Mouse (Mus musculus): ENCODE measurements around the gene Ano6.
A peak's percentile ranks its signal among the peaks of the same experiment; 100 is the strongest.
"Not testable (repeated sequence)": the region's sequence is repeated elsewhere in the genome, so short reads cannot be mapped to it uniquely, and the experiment has no call there.

The Ano6 gene

GRCm38 (mm10) chr15:95827465-95827971 is 36.9 kb downstream of the Ano6 start:
- DNase-seq (ENCODE audit: low spot score in 2 of 2) = no peak

DNA sequence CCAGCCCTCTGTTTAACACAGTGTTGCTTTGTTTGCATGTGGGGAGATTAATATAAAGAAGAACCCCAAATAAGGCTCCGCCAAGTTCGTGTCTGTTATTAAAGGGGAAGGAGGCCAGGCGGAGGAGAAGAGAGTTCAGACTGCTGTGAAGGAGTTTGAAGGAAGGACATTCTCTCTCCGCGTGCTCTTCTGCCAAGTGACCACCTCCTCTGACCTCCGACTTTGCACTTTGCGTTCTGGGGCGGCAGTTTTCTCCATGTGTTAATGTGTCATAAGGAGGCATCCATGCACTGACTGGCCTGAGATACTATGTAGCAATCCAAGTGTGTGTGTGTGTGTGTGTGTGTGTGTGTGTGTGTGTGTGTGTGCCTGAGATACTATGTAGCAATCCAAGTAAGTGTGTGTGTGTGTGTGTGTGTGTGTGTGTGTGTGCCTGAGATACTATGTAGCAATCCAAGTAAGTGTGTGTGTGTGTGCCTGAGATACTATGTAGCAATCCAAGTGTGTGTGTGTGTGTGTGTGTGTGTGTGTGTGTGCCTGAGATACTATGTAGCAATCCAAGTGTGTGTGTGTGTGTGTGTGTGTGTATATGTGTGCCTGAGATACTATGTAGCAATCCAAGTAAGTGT is 37.5 kb downstream of the Ano6 start:
- not testable (repeated sequence) for DNase-seq (ENCODE audit: low spot score in 2 of 2)

DNA sequence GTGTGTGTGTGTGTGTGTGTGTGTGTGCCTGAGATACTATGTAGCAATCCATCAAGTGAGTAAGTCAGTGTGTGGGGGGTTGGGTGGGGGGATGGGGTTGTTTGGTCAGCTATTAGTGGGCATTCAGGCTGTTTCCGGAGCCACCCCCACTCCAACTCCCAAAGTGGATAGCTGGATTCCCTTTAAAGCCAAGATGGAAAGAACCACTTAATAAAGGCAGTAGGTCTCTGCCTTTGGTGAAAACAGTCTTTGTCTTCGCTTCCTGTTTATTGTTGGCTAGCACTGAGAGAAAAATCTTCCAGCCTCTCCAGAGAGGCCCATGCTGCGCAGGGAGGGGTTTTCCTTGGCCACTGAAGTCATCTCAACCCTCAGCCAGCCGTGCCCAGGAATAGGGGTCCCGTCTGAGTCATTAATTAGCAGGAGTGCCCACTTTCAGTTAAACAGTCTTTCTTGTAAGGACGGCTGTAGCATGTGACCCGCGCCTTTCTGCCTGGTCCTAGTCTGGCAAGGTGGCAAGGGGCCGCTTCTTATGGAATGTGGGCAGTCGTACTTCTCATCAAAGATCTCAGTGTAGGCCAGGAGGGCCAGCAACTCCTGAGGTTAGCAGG is 38.1 kb downstream of the Ano6 start:
- DNase-seq (ENCODE audit: low spot score in 2 of 2) = no peak

GRCm38 (mm10) chr15:95829553-95830205 is 39.0 kb downstream of the Ano6 start:
- no peak for DNase-seq (ENCODE audit: low spot score in 2 of 2)

GRCm38 (mm10) chr15:95830206-95830560 is 39.5 kb downstream of the Ano6 start:
- no peak for DNase-seq (ENCODE audit: low spot score in 2 of 2)

DNA sequence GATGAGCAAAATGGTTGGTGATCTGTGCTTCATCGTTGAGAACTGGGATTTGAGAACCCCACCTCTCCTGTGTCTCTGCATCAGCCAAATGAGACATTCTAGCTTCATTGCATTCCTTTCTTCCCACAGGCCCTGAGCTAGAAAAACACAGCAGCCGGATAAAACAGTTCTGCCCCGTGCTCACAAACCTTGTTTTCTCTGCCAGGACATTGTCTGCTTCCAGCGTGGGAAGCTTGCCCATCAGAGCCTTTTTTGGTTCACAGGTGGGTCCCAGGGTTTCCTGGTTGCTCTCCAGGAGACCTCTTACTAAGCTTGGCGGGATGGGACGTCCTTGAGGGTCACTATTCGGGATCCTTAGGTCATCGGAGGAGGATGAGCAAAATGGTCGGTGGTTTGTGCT is 42.6 kb downstream of the Ano6 start:
- no peak for DNase-seq (ENCODE audit: low spot score in 2 of 2)

- no peak for DNase-seq (ENCODE audit: low spot score in 2 of 2)
These were observed 45.4 kb downstream of the Ano6 start for GRCm38 (mm10) chr15:95836077-95836476.

DNA sequence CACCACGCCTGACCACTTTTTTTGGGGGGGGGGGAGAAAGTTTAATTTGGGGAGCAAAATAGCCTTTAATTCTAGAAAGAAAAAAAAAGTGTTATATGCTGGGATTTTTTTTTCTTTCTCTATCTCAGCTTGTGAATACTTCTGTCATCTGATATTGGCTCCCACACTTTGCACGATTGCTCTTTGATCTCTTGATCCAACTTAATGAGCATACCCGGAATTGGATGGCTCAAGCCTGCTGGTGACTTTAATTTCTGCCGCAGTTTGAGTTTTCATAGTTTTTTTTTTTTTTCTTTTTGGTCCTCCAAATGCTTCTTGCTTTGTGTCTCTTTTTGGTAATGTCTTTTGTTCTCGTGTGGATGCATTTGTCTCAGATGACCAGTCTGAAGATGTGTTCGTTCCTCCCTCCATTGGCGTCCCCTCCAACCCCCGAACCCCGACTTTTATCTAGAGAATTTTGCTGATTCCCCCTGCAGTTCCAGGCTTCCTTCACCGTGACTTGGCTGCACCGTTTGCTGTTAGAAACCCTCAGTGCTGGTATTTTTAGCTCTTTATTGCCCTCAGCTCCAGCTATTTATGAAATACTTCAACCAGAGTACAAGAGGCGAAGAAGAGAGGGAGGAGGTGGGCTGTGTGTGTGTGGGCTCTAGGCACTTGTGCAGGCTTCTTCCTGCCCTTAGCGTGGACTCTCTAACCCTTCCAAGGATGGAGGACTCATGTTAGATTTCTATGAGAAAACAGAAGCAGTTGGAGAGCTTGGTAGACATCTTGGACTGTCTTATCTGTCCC is 46.2 kb downstream of the Ano6 start:
- DNase-seq (ENCODE audit: low spot score in 2 of 2) = no peak

DNA sequence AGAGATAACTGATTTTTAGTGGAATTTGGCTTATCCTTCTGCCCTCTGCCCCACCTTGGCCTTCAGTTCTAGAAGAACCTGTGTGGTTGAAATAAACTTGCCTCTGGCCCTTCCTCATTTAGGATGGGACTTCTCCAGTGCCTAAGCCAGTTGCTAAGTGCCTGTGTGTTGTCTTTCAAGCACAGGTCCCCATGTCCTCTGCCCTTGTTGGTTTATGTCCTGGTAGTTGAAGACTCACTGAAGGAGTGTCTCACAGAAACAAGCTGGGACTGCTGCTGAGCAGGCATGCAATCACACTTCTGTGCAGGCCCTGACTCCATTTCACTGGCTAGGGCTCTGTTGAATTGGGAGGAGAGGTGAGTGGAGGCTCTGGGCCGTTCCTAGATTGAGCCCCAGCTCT is 46.9 kb downstream of the Ano6 start:
- no peak for DNase-seq (ENCODE audit: low spot score in 2 of 2)

GRCm38 (mm10) chr15:95838171-95839020 is 47.8 kb downstream of the Ano6 start:
- no peak for DNase-seq (ENCODE audit: low spot score in 2 of 2)

DNA sequence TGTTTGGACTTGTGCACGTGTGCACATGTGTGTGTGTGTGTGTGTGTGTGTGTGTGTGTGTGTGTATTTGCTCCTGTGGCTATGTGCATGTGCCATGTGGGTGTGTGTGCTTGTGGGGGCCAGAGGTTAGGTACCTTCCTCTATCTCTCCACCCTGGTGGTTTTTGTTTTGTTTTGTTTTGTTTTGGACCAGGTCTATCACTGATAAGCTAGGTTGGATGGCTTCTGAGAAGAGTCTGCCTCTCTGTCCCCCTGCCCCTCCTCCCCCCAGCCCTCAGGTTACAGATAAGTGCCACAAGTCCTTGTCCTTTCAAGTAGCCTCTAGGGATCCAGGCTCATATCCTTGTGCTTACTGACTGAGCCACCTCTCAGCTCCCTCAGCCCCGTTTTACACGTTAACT is 49.1 kb downstream of the Ano6 start:
- no peak for DNase-seq (ENCODE audit: low spot score in 2 of 2)

DNA sequence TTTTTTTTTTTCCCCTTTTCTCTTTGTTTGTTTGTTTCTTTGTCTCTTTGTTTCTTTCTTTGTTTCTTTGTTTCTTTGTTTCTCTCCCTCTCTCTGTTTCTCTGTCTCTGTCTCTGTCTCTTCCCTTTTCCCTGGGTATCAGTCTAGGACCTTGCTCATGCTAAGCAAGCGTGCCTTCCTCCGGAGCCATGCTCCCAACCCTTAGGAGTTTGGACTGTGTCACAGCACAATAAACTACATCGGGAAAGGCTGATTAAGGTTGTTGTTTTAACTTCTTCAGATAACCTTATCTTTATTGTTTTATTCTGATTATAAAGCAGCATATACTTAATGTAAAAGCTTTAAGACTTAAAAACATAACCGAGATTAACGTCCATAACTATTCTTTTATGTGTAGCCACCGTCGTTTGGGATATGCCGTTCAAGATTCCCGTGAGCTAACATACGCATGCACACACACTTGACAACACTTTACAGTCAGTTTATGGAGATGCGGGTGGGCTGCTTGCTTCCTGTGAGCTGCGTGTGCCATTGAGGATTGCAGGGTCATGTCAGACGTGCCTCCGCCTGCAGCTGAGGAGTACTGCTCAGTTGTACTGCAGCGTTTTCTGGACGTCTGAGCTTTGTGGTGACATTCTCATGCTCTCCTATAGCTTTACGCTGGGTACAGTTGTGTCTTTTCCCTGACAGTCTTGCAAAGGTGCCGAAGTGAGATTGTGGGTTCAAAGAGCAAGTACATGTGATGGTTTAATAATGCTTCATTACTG is 52.7 kb downstream of the Ano6 start:
- no peak for DNase-seq (ENCODE audit: low spot score in 2 of 2)

GRCm38 (mm10) chr15:95844412-95844811 is 53.8 kb downstream of the Ano6 start:
- DNase-seq (ENCODE audit: low spot score in 2 of 2) = no peak

- no peak for DNase-seq (ENCODE audit: low spot score in 2 of 2)
These were observed 55.5 kb downstream of the Ano6 start for GRCm38 (mm10) chr15:95846102-95846501.

DNA sequence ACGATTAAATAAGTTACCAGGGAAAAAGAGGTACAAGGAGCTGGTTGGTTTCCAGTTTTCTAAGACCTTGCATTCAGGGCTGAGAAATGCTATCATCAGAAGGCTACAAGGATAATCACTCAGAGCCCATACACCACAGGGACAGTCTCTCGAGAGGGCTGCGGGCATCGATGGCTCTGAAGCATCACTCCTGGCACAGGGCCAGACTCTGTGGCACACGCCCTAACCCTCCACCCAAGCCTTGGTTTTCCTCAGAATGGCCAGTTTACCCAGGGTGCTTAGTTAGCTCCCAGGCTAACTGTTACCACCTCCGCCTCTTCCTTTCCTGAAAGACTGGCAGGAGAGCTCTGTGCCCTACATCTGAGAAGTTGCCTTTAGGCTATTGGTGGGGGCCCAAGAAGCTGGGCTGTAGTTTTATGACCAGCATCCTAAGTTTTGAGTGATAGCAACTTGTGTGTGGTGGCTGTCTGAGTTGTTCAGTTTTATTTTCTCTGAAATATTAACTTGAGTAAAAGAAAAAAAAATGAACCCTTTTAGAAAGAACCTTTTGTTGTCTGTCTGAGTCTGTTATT is 57.9 kb downstream of the Ano6 start:
- peak; percentile 62 to 87 for DNase-seq (ENCODE audit: low spot score in 2 of 2)

- DNase-seq (ENCODE audit: low spot score in 2 of 2) = peak; percentile 47 to 53
These were observed 59.1 kb downstream of the Ano6 start for GRCm38 (mm10) chr15:95849513-95850411.

- DNase-seq (ENCODE audit: low spot score in 2 of 2) = no peak
These were observed 59.9 kb downstream of the Ano6 start for GRCm38 (mm10) chr15:95850546-95850945.

DNA sequence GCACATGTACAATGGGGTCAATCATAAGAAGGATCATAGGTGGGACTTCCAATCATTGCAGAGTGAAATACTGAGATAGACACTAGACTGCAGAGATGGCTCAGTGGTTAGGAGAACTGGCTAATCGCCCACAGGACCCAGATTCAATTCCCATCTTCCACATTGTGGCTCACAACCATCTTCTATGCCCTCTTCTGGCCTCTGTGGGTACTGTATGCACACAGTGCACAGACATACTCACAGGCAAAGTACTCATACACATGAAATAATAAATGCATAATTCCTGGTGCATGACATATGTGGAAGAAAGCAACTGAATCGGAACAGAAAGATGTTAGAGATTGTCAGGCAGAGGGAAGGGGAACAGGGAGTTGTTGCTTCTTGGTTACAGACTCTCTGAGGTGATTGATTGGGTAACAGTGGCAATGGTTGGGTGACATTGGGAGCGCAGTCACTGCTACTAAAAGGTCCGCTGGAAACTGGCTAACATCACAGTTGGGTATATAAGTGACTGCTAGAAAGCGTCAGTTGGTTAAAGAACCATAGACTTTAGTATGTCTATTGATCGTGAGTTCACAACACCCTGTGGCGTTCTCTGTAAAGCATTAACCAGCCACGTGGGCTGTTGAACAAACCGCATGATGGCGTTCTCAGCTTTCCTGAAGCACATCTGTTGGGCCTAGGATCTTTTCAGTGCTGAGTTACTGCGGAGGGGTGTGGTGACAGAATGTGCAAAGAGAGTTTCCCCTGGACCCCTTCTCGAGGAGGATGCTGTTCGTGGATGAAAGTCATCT is 64.6 kb downstream of the Ano6 start:
- DNase-seq (ENCODE audit: low spot score in 2 of 2) = no peak

All from spleen, postnatal 10 days (tissue).